Mouse (Mus musculus) liver, embryonic 14.5 days (tissue): ENCODE data around the gene Mchr1. TPM values are rescaled to one million over a fixed set of nuclear protein-coding genes. Genes with fewer than 3 reads are reported as not detected.
A peak's percentile ranks its signal among the peaks of the same experiment; 100 is the strongest.

Source experiments
- ATAC-seq: fragments of 200-750 bp; cut with Nextera tagmentation; 2 replicates; pipeline ENCODE4 v1.8.0; 2017; ENCODE audit warnings: moderate number of reproducible peaks, mild to moderate bottlenecking, moderate library complexity; ENCODE audit not compliant: insufficient read depth
- DNase-seq, 3 experiments: peaks; one replicate each; pipeline ENCODE4 v3.0.0-alpha.2; 2012 to 2013; ENCODE audit warnings: low read depth in 3 of 3, low spot score in 3 of 3
- H3K27ac ChIP-seq: fragments of 300-500 bp; sonication (generic); 2 replicates; pipeline ENCODE4 v1.5.1; 2014; ENCODE audit warnings: moderate library complexity, mild to moderate bottlenecking, control low read depth, inconsistent platforms
- H3K27me3 ChIP-seq: fragments of 300-500 bp; sonication (generic); 2 replicates; pipeline ENCODE4 v1.6.1; 2014; ENCODE audit warnings: mild to moderate bottlenecking, low read length, moderate library complexity; ENCODE audit not compliant: control insufficient read depth, insufficient read depth
- H3K36me3 ChIP-seq: fragments of 300-500 bp; sonication (generic); replicated peaks from 2 replicates; pipeline ENCODE4 v1.6.1; 2014; ENCODE audit warnings: low read depth; ENCODE audit not compliant: control insufficient read depth, insufficient read depth
- H3K4me1 ChIP-seq, 2 experiments: fragments of 200-500 bp in 1 of 2; fragments of 300-500 bp in 1 of 2; sonication (generic) in 1 of 2; replicated peaks; 2 replicates each; pipeline ENCODE4 v1.6.1; 2012 to 2014; ENCODE audit warnings: antibody characterized with exemption in 1 of 2, inconsistent platforms in 1 of 2, low read length in 1 of 2; ENCODE audit not compliant: control insufficient read depth in 2 of 2, insufficient read depth in 2 of 2
- H3K4me2 ChIP-seq: fragments of 300-500 bp; sonication (generic); 2 replicates; pipeline ENCODE4 v1.6.1; 2014; ENCODE audit warnings: low read depth, mild to moderate bottlenecking, control low read depth, moderate library complexity
- H3K4me3 ChIP-seq, 2 experiments: fragments of 200-500 bp in 1 of 2; fragments of 300-500 bp in 1 of 2; sonication (generic) in 1 of 2; 2 replicates each; pipeline ENCODE4 v1.5.1; 2012 to 2014; ENCODE audit warnings: low read depth in 2 of 2, low read length in 2 of 2, mild to moderate bottlenecking in 2 of 2, control low read depth in 1 of 2, inconsistent platforms in 1 of 2, moderate library complexity in 1 of 2; ENCODE audit not compliant: insufficient read depth in 1 of 2
- H3K9ac ChIP-seq: fragments of 300-500 bp; sonication (generic); replicated peaks from 2 replicates; pipeline ENCODE4 v1.6.1; 2014; ENCODE audit warnings: mild to moderate bottlenecking, control low read depth, moderate library complexity
- H3K9me3 ChIP-seq: fragments of 300-500 bp; sonication (generic); 2 replicates; pipeline ENCODE4 v1.6.1; 2016; ENCODE audit warnings: low read length, mixed read lengths; ENCODE audit not compliant: control insufficient read depth
- CTCF ChIP-seq: IDR thresholded peaks from 2 replicates; pipeline ENCODE4 v1.5.1; 2016; ENCODE audit warnings: antibody characterized with exemption, low read depth, control low read depth
- EP300 ChIP-seq: IDR thresholded peaks from 2 replicates; pipeline ENCODE4 v1.6.1; 2016; ENCODE audit warnings: antibody characterized with exemption, low read depth
- WGBS: fragments of 180-500 bp; shearing (Covaris S2); extraction: QIAGEN DNeasy Blood & Tissue Kit; methylation state at CpG from one replicate; pipeline ENCODE4 v1.1.7; 2014; ENCODE audit not compliant: insufficient replicate concordance; 5-methylcytosine and 5-hydroxymethylcytosine counted together
- polyA plus RNA-seq, 2 experiments: library from polyadenylated mRNA; depleted of rRNA in 1 of 2; stranded (reverse) in 1 of 2; unstranded in 1 of 2; fragments of >200 nt; fragmentation: Nextera tagmentation in 1 of 2; extraction: Ambion mirVana in 1 of 2; gene quantifications; 2 replicates each; pipeline versions ENCODE4 v1.2.1 to v1.2.3; 2012 to 2014

Mchr1 gene
- polyA plus RNA-seq, 2 experiments, result 0.11 TPM; not detected in 1

DNA sequence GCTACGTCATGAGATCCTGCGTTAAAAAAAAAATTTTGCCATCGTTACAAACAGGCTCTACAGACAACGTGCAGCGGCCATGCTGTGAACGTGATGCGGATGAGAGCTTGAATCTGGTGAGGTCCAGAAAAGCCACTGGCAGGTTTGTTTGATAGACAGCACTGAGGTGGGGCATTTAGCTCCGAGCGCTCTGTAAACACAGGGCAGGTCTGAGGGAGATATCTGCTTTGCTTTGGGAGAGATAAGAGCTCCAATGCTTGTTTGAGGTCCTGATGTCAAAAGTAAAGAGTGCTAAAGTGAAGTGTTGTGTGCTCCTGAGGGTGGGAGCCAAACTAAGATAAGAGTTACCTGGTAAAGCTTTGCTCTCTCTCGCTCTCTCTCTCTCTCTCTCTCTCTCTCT lies 38.1 kb upstream of the Mchr1 start:
- H3K4me3 ChIP-seq, result no peak overlapping the region
- no peak overlapping the region for H3K27ac ChIP-seq
- no peak for TF ChIP-seq EP300
- H3K9ac ChIP-seq, result no peak overlapping the region
- 46% methylated on average over 10 of the region's 10 CpGs for WGBS
- no peaks in the 10 kb centered on the region for H3K9me3 ChIP-seq
- peaks cover 0 to 8% of the 10 kb centered on the region in 2 experiments; a peak in 2 of 4 replicates for H3K4me1 ChIP-seq
- H3K27me3 ChIP-seq, result no peaks in the 10 kb centered on the region
- H3K36me3 ChIP-seq, result no peaks in the 10 kb centered on the region
- DNase-seq (peak in 1 of 3 experiments; percentile 16), ATAC-seq (peak; percentile 47; the same call in 1 of the 2 replicates)
- no peak overlapping the region for H3K4me2 ChIP-seq

DNA sequence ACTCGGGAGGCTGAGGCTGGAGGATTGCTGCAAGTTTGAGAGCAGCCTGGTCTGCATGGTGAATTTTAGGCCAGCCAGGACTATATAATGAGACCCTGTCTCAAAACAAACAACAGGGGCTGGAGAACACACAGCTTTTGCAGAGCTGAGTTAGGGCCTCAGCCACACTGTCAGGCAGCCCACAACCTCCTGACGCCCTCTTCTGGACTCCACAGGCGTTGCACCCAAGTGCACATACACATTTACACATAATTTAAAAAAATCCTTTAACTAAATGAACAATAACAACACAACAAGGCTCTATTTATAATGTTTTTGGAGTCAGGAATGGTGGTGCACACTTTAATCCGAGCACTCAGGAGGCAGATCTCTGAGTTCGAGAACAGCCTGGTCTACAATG lies 36.9 kb upstream of the Mchr1 start:
- no peaks in the 10 kb centered on the region for H3K9me3 ChIP-seq
- 75% methylated on average over 5 of the region's 5 CpGs for WGBS
- no peak overlapping the region for H3K4me2 ChIP-seq
- ATAC-seq, result no peak
- no peak for DNase-seq
- H3K27ac ChIP-seq, result no peak overlapping the region
- H3K36me3 ChIP-seq, result no peaks in the 10 kb centered on the region
- H3K4me3 ChIP-seq, result no peak overlapping the region
- H3K4me1 ChIP-seq, result peaks cover 0 to 8% of the 10 kb centered on the region in 2 experiments; a peak in 2 of 4 replicates
- TF ChIP-seq EP300, result no peak
- peak; percentile 51 for TF ChIP-seq CTCF
- no peak overlapping the region for H3K9ac ChIP-seq
- H3K27me3 ChIP-seq, result no peaks in the 10 kb centered on the region

DNA sequence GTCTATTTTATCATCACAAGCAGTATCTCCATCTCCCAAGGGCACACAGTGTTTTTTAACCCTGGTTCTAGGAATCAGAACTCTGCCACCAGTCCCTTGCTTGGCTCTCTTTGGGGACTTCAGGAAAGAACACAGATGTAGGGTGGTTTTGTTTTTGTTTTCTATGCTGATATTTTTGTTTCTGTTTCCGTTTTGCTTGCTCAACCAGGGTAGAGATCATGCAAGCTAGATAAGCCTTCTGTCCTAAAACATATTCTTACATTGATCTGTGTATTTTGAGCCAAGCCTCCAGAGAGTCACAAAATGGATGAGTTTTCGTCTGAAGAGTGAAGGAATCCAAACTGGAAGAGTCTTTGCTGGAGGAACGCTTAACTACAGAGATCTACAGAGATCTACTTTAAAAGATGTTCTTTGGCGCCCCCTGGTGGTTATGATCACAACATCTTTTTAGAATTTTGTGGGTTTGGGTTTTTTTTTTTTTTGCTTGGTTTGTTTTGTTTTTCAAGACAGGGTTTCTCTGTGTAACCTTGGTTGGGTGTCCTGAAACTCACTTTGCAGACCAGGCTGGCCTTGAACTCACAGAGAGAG lies 35.8 kb upstream of the Mchr1 start:
- Histone ChIP-seq H3K4me3 (no peak overlapping the region), H3K4me2 (peak overlapping the region; percentile 32), H3K27me3 (no peaks in the 10 kb centered on the region), H3K9ac (no peak overlapping the region), H3K4me1 (peaks cover 0 to 8% of the 10 kb centered on the region in 2 experiments; a peak in 2 of 4 replicates), H3K27ac (no peak overlapping the region), H3K36me3 (no peaks in the 10 kb centered on the region), H3K9me3 (no peaks in the 10 kb centered on the region)
- TF ChIP-seq CTCF, result peak; percentile 61
- TF ChIP-seq EP300, result no peak
- 19% methylated on average over 4 of the region's 4 CpGs for WGBS
- DNase-seq (peak; percentile 52 to 64 (median 59)), ATAC-seq (no peak)

DNA sequence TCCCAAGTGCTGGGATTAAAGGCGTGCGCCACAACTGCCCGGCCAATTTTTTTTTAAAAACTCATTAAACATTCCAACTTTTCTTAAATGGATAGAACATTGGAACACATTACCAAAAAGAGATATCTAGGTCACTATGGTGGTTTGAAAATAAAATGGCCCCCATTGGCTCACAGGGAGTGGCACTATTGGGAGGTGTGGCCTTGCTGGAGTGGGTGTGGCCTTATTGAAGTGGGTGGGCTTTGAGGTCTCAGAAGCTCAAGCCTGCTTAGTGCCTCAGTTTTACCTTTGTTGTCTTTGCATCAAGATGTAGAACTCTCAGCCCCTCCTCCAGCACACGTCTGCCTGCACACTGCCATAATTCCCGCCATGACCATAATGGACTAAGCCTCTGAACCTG lies 32.8 kb upstream of the Mchr1 start:
- Histone ChIP-seq H3K9ac (no peak overlapping the region), H3K4me1 (peaks cover 0 to 3% of the 10 kb centered on the region in 2 experiments; a peak in 2 of 4 replicates), H3K4me3 (no peak overlapping the region), H3K9me3 (no peaks in the 10 kb centered on the region), H3K36me3 (no peaks in the 10 kb centered on the region), H3K27ac (no peak overlapping the region), H3K27me3 (no peaks in the 10 kb centered on the region), H3K4me2 (no peak overlapping the region)
- TF ChIP-seq EP300 (no peak), CTCF (no peak)
- no peak for DNase-seq
- WGBS, result 70% methylated on average over 5 of the region's 5 CpGs
- no peak for ATAC-seq

DNA sequence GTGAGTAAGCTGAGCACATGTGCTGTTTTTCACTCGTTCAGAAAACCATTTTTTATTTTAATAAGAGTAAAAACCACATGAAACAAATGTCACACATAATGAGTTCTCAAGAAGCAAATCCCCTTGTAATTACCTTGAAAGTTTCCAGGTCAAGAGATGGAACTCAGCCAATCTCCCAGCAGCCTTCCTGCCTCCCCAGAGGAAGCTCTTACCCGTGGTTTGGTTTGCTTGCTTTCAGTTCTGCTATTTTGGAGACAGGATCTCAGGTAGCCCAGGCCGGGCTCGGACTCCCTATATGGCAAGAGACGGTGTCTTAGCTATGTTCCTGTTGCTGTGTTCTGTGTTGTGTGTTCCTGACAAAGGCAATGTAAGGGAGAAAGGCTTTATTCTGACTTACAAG lies 24.8 kb upstream of the Mchr1 start:
- Histone ChIP-seq H3K27ac (no peak overlapping the region), H3K9me3 (no peaks in the 10 kb centered on the region), H3K4me2 (no peak overlapping the region), H3K4me1 (no peaks in the 10 kb centered on the region), H3K27me3 (no peaks in the 10 kb centered on the region), H3K36me3 (no peaks in the 10 kb centered on the region), H3K4me3 (no peak overlapping the region), H3K9ac (no peak overlapping the region)
- ATAC-seq (no peak), DNase-seq (no peak)
- TF ChIP-seq CTCF (no peak), EP300 (no peak)
- WGBS, result 32% methylated on average over 5 of the region's 5 CpGs
